Mouse (Mus musculus) forebrain, embryonic 10.5 days (tissue): ENCODE data around the gene Sec24d. TPM values are rescaled to one million over a fixed set of nuclear protein-coding genes. Genes with fewer than 3 reads are reported as not detected.

Experiments used
- DNase-seq: peaks from one replicate; pipeline ENCODE4 v3.0.0-alpha.2; 2017; ENCODE audit warnings: low spot score; ENCODE audit errors: extremely low spot score
- H3K27ac ChIP-seq: fragments of 300-500 bp; sonication (generic); 2 replicates; pipeline ENCODE4 v1.5.1; 2016; ENCODE audit warnings: mild to moderate bottlenecking
- H3K27me3 ChIP-seq: fragments of 300-500 bp; sonication (generic); 2 replicates; pipeline ENCODE4 v1.6.1; 2016; ENCODE audit warnings: mild to moderate bottlenecking; ENCODE audit not compliant: poor library complexity, severe bottlenecking
- H3K36me3 ChIP-seq: fragments of 300-500 bp; sonication (generic); replicated peaks from 2 replicates; pipeline ENCODE4 v1.6.1; 2016; ENCODE audit warnings: mild to moderate bottlenecking, moderate library complexity
- H3K4me1 ChIP-seq: fragments of 300-500 bp; sonication (generic); 2 replicates; pipeline ENCODE4 v1.6.1; 2016
- H3K4me3 ChIP-seq: fragments of 300-500 bp; sonication (generic); 2 replicates; pipeline ENCODE4 v1.5.1; 2016; ENCODE audit warnings: mild to moderate bottlenecking, moderate library complexity
- H3K9me3 ChIP-seq: fragments of 300-500 bp; sonication (generic); 2 replicates; pipeline ENCODE4 v1.6.1; 2016; ENCODE audit warnings: mild to moderate bottlenecking, moderate library complexity
- WGBS: fragments of 180-500 bp; shearing (Covaris S2); methylation state at CpG from one replicate; pipeline ENCODE4 v1.1.7; 2016; 5-methylcytosine and 5-hydroxymethylcytosine counted together
- polyA plus RNA-seq: library from polyadenylated mRNA; unstranded; fragments of >200 nt; fragmentation: Nextera tagmentation; extraction: Ambion mirVana; gene quantifications from 2 replicates; pipeline ENCODE4 v1.2.1, GENCODE M21; 2016

The Sec24d gene
- polyA plus RNA-seq, 1 experiment from 2014 or later, result 16.9 TPM

DNA sequence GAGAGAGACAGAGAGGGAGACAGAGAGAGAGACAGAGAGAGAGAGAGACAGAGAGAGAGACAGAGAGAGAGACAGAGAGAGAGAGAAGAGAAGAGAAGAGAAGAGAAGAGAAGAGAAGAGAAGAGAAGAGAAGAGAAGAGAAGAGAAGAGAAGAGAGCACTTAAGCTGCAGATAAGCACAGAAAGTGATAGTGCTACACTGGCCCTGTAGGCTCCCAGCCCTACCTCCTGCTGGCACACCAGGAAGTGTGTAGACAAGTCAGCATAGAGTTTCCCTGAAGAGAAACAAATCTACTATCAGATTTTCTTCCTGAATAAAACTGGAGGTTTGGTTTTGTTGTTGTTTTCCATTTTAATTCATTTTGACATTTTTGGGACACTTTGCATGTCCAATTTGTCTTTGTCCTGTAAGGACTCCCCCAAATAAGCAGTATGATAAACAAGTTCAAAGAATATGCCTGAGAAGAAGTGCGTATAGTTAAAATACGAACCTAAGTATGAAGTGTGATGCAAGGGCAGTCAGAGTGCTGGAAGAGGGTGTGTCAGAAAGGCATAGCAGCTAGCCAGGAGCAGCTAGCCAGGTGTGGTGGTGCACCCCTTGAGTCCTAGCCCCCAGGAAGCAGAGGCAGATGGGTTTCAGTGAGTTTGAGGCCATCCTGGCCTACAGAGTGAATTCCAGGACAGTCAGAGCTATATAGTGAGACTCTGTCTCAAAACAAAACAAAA, 65.2 kb downstream of the Sec24d start:
- 90% methylated on average over 2 of the region's 2 CpGs for WGBS

GRCm38 (mm10) chr3:123333055-123333424, 65.8 kb downstream of the Sec24d start:
- Histone ChIP-seq H3K27me3 (no peaks in the 10 kb centered on the region), H3K27ac (no peak overlapping the region), H3K36me3 (no peaks in the 10 kb centered on the region), H3K4me1 (no peaks in the 10 kb centered on the region), H3K9me3 (no peaks in the 10 kb centered on the region), H3K4me3 (no peak overlapping the region)
- no peak for DNase-seq
- 70% methylated on average over 4 of the region's 4 CpGs for WGBS

More for the DNA sequence above, 65.2 kb downstream of the Sec24d start:
- no peak overlapping the region for H3K4me3 ChIP-seq
- no peaks in the 10 kb centered on the region for H3K27me3 ChIP-seq
- H3K27ac ChIP-seq, result no peak overlapping the region
- no peaks in the 10 kb centered on the region for H3K4me1 ChIP-seq
- no peaks in the 10 kb centered on the region for H3K9me3 ChIP-seq
- no peaks in the 10 kb centered on the region for H3K36me3 ChIP-seq
- no peak for DNase-seq

DNA sequence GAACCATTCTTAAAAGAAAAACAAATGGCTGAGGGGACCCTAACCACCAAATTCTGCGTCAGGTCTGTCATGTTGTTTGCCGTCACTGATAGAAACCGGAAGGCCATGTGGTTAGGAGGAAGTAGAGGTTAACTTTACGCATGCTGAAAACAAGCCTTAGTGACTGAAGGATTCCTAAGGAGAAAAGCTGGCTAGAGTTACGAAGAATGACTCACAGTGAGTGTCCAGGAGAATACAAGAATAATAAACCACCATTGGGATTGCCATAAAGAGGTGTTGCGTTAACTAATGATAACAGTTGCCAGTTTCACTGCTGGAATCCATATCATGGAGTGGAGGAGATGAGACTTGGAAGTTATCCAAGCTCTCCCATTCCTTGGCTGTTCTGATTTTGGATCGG, 67.7 kb downstream of the Sec24d start:
- Histone ChIP-seq H3K27ac (no peak overlapping the region), H3K36me3 (no peaks in the 10 kb centered on the region), H3K4me3 (no peak overlapping the region), H3K4me1 (no peaks in the 10 kb centered on the region), H3K9me3 (no peaks in the 10 kb centered on the region), H3K27me3 (no peaks in the 10 kb centered on the region)
- no peak for DNase-seq
- WGBS, result 87% methylated on average over 7 of the region's 7 CpGs

DNA sequence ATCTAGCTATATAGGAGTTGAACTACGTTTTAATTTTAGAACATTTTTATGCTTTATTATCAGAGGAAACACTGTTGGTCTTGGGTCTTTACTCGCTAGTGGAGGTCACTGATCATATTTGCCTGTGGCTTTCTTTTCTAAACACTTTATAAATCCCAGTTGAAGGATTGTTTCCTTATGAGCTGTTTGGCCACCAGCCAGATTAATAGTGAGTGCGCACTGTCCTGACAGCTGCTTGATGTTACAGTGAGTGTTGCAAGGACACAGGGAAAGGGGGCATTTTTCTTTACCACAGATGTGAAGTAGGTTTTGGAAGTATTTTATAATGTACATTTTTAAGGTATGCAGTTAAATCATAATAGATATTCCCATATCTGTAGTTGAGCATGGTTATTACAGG, 68.2 kb downstream of the Sec24d start:
- no peak overlapping the region for H3K4me3 ChIP-seq
- H3K27me3 ChIP-seq, result no peaks in the 10 kb centered on the region
- no peak overlapping the region for H3K27ac ChIP-seq
- no peaks in the 10 kb centered on the region for H3K9me3 ChIP-seq
- H3K36me3 ChIP-seq, result no peaks in the 10 kb centered on the region
- H3K4me1 ChIP-seq, result no peaks in the 10 kb centered on the region
- no peak for DNase-seq
- 94% methylated on average over 3 of the region's 3 CpGs for WGBS

GRCm38 (mm10) chr3:123336455-123336854, 69.2 kb downstream of the Sec24d start:
- no peak for DNase-seq
- H3K4me1 ChIP-seq, result no peaks in the 10 kb centered on the region

DNA sequence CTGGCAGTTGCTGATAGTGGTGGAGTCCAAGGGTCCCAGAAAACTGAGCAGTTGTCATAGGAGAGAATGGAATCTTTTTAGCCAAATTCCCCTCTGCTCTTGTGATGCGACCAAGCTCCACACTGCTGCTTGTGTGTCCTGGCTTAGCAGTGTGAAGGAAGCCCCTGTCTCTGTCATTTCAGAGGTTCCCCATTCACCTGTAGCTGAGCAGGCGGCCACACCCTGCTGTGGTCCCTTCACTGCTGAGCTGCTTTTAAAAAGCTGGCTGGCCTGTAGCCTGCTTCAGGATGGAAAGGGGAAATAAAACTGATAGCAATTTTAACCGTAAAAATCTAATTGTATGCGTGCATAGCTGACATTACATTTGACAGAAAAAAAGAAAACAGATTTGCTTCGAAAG, 69.7 kb downstream of the Sec24d start:
- no peak for DNase-seq
- 83% methylated on average over 5 of the region's 5 CpGs for WGBS
- H3K27ac ChIP-seq, result no peak overlapping the region
- no peaks in the 10 kb centered on the region for H3K27me3 ChIP-seq
- H3K4me3 ChIP-seq, result no peak overlapping the region
- no peaks in the 10 kb centered on the region for H3K9me3 ChIP-seq
- no peaks in the 10 kb centered on the region for H3K36me3 ChIP-seq
- H3K4me1 ChIP-seq, result no peaks in the 10 kb centered on the region

More at GRCm38 (mm10) chr3:123336455-123336854, 69.2 kb downstream of the Sec24d start:
- H3K27ac ChIP-seq, result no peak overlapping the region
- H3K9me3 ChIP-seq, result no peaks in the 10 kb centered on the region
- WGBS, result 92% methylated on average over 7 of the region's 7 CpGs
- no peaks in the 10 kb centered on the region for H3K27me3 ChIP-seq
- no peak overlapping the region for H3K4me3 ChIP-seq
- no peaks in the 10 kb centered on the region for H3K36me3 ChIP-seq

GRCm38 (mm10) chr3:123337853-123338252, 70.6 kb downstream of the Sec24d start:
- no peak overlapping the region for H3K27ac ChIP-seq
- H3K36me3 ChIP-seq, result no peaks in the 10 kb centered on the region
- no peaks in the 10 kb centered on the region for H3K4me1 ChIP-seq
- no peaks in the 10 kb centered on the region for H3K9me3 ChIP-seq
- WGBS, result 88% methylated on average over 6 of the region's 6 CpGs
- no peak for DNase-seq
- no peak overlapping the region for H3K4me3 ChIP-seq
- no peaks in the 10 kb centered on the region for H3K27me3 ChIP-seq

DNA sequence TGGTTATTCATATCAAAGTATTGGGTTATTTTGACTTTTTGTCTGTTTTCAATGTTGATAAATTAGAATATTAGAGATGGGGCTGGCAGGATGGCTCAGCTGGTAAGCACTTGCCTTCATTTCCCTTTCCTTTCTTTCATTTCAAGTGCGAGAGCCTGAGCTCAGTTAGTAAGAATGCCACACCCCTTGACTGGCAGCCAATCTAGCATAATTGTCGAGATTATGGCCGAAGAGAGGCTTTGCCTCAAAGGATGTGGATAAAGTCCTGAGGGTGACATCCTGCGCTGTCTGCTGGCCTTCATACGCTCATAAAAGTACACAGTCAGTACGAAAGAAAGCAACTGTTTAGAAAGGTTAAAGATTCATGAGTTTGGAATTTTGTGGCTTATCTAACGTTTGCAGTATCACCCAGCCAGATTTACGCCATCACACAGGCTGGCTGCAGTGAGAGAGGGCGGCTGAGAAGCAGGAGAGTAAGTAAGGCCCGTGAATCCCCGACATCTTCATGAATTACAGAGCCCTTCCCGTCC, 71.5 kb downstream of the Sec24d start:
- no peak for DNase-seq
- Histone ChIP-seq H3K4me1 (no peaks in the 10 kb centered on the region), H3K27ac (no peak overlapping the region), H3K9me3 (no peaks in the 10 kb centered on the region), H3K36me3 (no peaks in the 10 kb centered on the region), H3K4me3 (no peak overlapping the region), H3K27me3 (no peaks in the 10 kb centered on the region)
- WGBS, result 81% methylated on average over 12 of the region's 12 CpGs

- DNase-seq, result no peak
- no peaks in the 10 kb centered on the region for H3K27me3 ChIP-seq
- no peaks in the 10 kb centered on the region for H3K36me3 ChIP-seq
- H3K27ac ChIP-seq, result no peak overlapping the region
- WGBS, result 81% methylated on average over 2 of the region's 2 CpGs
- no peaks in the 10 kb centered on the region for H3K4me1 ChIP-seq
- no peak overlapping the region for H3K4me3 ChIP-seq
- H3K9me3 ChIP-seq, result no peaks in the 10 kb centered on the region
Measured at GRCm38 (mm10) chr3:123341049-123341448, 73.8 kb downstream of the Sec24d start.

- Histone ChIP-seq H3K4me1 (no peaks in the 10 kb centered on the region), H3K27ac (no peak overlapping the region), H3K36me3 (no peaks in the 10 kb centered on the region), H3K9me3 (no peaks in the 10 kb centered on the region), H3K27me3 (no peaks in the 10 kb centered on the region), H3K4me3 (no peak overlapping the region)
- 85% methylated on average over 6 of the region's 6 CpGs for WGBS
- DNase-seq, result no peak
Measured at GRCm38 (mm10) chr3:123343690-123344089, 76.4 kb downstream of the Sec24d start.

DNA sequence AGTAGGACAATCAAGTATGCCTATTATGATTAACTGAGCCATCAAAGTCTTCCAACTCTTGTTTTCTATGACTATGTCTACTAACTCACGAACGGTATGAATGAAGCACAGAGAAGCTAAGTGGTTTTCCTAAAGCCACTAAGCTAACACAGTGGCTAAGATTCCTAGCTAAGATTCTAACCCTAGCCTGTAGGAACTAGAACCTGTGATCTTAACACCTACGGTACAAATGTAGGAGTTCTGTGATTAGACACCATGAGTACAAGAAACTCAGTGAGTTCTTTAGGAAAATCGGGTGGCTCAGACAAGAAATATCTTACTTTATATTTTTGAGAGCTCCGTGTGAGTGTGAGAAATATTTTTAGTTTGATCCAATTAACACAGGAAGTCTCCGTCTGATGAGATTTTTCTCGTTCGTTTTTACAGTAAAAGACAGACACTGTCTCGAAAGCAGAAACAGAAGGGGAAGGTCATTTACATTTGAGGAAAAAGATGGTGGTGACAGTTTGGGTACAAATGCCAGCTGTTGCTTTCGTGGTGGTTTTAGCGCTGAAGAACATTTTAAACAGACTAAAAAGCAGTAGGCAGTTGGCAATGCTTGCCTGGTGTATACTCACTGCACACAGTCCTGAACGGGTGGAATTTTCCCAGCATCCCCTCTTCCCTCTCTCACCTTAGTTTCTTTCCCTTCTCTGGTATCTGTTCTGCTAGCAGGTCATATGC, 81.0 kb downstream of the Sec24d start:
- H3K4me1 ChIP-seq, result no peaks in the 10 kb centered on the region

GRCm38 (mm10) chr3:123350602-123351001, 83.3 kb downstream of the Sec24d start:
- no peak overlapping the region for H3K27ac ChIP-seq
- H3K36me3 ChIP-seq, result no peaks in the 10 kb centered on the region
- no peaks in the 10 kb centered on the region for H3K9me3 ChIP-seq
- no peak overlapping the region for H3K4me3 ChIP-seq
- DNase-seq, result no peak
- H3K27me3 ChIP-seq, result no peaks in the 10 kb centered on the region
- H3K4me1 ChIP-seq, result no peaks in the 10 kb centered on the region
- 91% methylated on average over 8 of the region's 8 CpGs for WGBS

More for the DNA sequence above, 81.0 kb downstream of the Sec24d start:
- Histone ChIP-seq H3K36me3 (no peaks in the 10 kb centered on the region), H3K27me3 (no peaks in the 10 kb centered on the region), H3K27ac (no peak overlapping the region), H3K4me3 (no peak overlapping the region), H3K9me3 (no peaks in the 10 kb centered on the region)
- WGBS, result 93% methylated on average over 12 of the region's 12 CpGs
- DNase-seq, result no peak

DNA sequence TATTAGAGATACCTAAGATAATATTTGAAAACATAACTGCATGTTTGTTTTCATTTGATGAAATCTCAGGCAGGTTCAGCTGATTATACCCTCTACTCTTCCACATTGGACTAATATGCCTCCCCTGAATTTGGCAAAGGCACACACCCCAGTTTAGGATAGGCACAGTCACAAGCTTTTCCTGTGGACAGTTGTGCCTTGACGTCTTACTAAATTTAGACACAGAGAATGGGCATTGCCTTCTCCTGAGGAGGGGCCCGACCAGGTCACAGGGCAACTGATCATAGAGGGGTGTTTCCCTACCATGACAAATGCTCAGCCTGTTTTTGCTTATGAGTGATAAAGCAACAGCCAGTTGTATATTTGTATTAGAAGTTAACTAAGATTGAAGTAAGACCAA, 84.3 kb downstream of the Sec24d start:
- DNase-seq, result no peak
- WGBS, result 84% methylated on average over 2 of the region's 2 CpGs

More for the DNA sequence above, 84.3 kb downstream of the Sec24d start:
- no peak overlapping the region for H3K4me3 ChIP-seq
- H3K9me3 ChIP-seq, result no peaks in the 10 kb centered on the region
- H3K4me1 ChIP-seq, result no peaks in the 10 kb centered on the region
- H3K27ac ChIP-seq, result no peak overlapping the region
- no peaks in the 10 kb centered on the region for H3K36me3 ChIP-seq
- H3K27me3 ChIP-seq, result no peaks in the 10 kb centered on the region
